Mouse (Mus musculus) hindbrain, embryonic 16.5 days (tissue): Measurements from ENCODE around the gene Zbtb38. TPM values are rescaled to one million over a fixed set of nuclear protein-coding genes. Genes with fewer than 3 reads are reported as not detected.

ENCODE experiments used
- ATAC-seq: fragments of 200-750 bp; cut with Nextera tagmentation; 2 replicates; pipeline ENCODE4 v1.8.0; 2017; ENCODE audit warnings: moderate TSS enrichment, moderate library complexity
- H3K27ac ChIP-seq: fragments of 300-500 bp; sonication (generic); 2 replicates; pipeline ENCODE4 v1.5.1; 2014; ENCODE audit warnings: low read depth, mild to moderate bottlenecking, control low read depth, low read length, moderate library complexity
- H3K27me3 ChIP-seq: fragments of 300-500 bp; sonication (generic); replicated peaks from 2 replicates; pipeline ENCODE4 v1.6.1; 2014; ENCODE audit warnings: low read length; ENCODE audit not compliant: control insufficient read depth, insufficient read depth
- H3K36me3 ChIP-seq: fragments of 300-500 bp; sonication (generic); 2 replicates; pipeline ENCODE4 v1.6.1; 2014; ENCODE audit warnings: mild to moderate bottlenecking, low read length, moderate library complexity, mixed read lengths; ENCODE audit not compliant: control insufficient read depth, insufficient read depth
- H3K4me1 ChIP-seq: fragments of 300-500 bp; sonication (generic); 2 replicates; pipeline ENCODE4 v1.6.1; 2014; ENCODE audit warnings: low read depth, low read length; ENCODE audit not compliant: control insufficient read depth, insufficient read depth
- H3K4me2 ChIP-seq: fragments of 300-500 bp; sonication (generic); 2 replicates; pipeline ENCODE4 v1.6.1; 2014; ENCODE audit warnings: mild to moderate bottlenecking, low read length, control low read depth, moderate library complexity
- H3K4me3 ChIP-seq: fragments of 300-500 bp; sonication (generic); 2 replicates; pipeline ENCODE4 v1.5.1; 2014; ENCODE audit warnings: mild to moderate bottlenecking, low read length, control low read depth, moderate library complexity
- H3K9ac ChIP-seq: fragments of 300-500 bp; sonication (generic); 2 replicates; pipeline ENCODE4 v1.6.1; 2014; ENCODE audit warnings: low read depth, mild to moderate bottlenecking, control low read depth, low read length, moderate library complexity
- H3K9me3 ChIP-seq: fragments of 300-500 bp; sonication (generic); 2 replicates; pipeline ENCODE4 v1.6.1; 2014; ENCODE audit warnings: mild to moderate bottlenecking, low read length, moderate library complexity; ENCODE audit not compliant: control insufficient read depth
- WGBS: fragments of 180-500 bp; shearing (Covaris S2); extraction: QIAGEN DNeasy Blood & Tissue Kit; methylation state at CpG from one replicate; pipeline ENCODE4 v1.1.7; 2014; 5-methylcytosine and 5-hydroxymethylcytosine counted together
- polyA plus RNA-seq: library from polyadenylated mRNA; unstranded; fragments of >200 nt; fragmentation: Nextera tagmentation; extraction: Ambion mirVana; gene quantifications from 2 replicates; pipeline ENCODE4 v1.2.1, GENCODE M21; 2015

Gene Zbtb38
- polyA plus RNA-seq, 1 experiment from 2014 or later = 43.8 TPM

DNA sequence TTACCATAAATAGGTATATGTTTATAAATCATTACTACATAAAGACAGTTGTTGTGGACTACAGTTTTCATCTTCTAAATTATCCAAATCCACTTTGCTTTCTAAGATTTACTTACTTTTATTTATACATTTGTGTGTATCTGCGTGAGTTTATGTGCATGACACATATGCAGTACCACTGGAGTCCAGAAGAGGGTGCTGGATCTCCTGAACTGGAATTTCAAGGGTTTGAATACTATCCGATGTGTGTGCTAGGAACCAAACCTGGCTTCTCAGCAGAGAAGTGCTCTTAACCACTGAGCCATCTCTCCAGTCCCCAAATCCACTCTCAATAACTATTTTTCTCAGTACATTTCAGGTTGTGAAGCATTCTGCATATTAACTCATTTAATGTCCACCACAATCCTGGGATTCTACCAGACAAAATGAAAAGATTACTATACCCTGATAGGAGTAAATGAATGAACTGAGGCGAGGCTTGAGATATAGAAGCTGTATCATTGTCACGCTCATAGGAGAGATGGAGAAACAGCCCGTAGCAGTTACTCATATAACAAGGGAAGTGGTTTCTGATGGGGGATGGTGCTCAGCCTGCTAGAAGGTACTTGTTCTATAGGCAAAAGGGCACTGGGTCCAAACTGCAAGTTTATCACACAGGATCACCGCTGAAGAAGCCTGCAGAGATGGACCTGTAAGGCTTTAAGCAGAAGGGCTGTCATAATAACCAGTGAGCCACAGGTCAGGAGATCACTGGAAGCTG is 53.2 kb downstream of the Zbtb38 start:
- no peak for ATAC-seq
- H3K9ac ChIP-seq = no peak overlapping the region
- no peak overlapping the region for H3K27ac ChIP-seq
- H3K9me3 ChIP-seq = no peaks in the 10 kb centered on the region; the same call in 1 of the 2 replicates
- no peak overlapping the region for H3K4me2 ChIP-seq
- H3K4me1 ChIP-seq = no peaks in the 10 kb centered on the region
- 96% methylated on average over 6 of the region's 6 CpGs for WGBS
- H3K36me3 ChIP-seq = peaks cover 18% of the 10 kb centered on the region
- H3K27me3 ChIP-seq = no peaks in the 10 kb centered on the region
- no peak overlapping the region for H3K4me3 ChIP-seq

DNA sequence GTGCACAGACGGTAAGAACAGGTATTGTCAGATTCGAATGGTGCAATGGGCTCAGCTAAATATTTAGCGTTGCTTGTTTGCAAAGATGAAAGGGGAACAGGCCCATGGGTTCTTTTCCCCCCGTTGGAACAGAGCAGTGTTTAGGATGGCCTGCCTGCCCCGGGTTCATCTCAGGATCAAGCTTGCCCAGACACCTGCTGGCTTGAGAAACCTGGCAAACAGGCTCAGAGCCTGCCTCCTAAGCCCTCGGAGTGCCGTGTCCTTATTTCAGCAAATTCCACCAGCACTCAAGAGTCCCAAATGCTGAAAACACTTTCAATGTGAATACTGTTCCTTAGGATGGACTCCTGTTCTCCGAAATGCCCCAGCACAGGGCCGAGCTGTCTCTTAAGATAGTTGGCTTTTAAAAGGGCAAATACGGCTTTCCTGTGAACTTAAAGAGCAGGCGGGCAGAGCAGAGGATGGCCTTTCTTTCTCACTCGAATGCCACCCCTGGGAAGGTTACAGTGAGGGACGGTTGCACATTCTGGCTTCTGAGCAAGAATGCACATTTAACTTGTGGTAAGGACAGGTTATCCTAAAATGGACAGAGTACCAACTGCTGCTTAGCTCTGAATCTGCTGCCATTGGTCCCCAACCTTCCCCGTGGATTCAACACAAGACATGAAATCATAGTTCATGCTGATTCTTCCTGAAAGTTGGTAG is 55.7 kb downstream of the Zbtb38 start:
- H3K27me3 ChIP-seq = no peaks in the 10 kb centered on the region
- 84% methylated on average over 14 of the region's 14 CpGs for WGBS
- H3K9ac ChIP-seq = no peak overlapping the region
- no peaks in the 10 kb centered on the region; the same call in 1 of the 2 replicates for H3K9me3 ChIP-seq
- no peak overlapping the region for H3K4me3 ChIP-seq
- H3K36me3 ChIP-seq = peaks cover 18% of the 10 kb centered on the region
- H3K27ac ChIP-seq = no peak overlapping the region
- H3K4me2 ChIP-seq = no peak overlapping the region
- no peaks in the 10 kb centered on the region for H3K4me1 ChIP-seq
- no peak for ATAC-seq

DNA sequence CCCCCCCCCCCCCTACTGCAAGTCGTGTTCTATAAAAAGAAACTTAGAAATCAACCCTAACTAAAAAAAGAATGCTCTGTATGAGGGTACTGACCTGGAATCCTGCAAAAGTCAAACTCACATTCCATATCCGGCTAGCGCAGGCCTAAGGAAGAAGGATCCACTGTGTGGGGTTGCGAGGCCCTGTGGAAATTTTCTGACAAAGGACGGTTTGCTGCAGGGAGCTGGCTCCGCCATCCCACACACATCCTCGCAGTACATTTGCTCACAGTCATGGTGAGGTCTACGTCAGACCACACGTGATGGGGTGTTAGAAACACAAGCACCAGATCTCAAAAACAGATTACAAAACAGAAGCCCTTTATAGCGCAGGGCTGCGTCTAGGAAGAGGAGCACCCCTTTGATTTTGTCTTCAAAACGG is 56.5 kb downstream of the Zbtb38 start:
- H3K4me2 ChIP-seq = no peak overlapping the region
- no peaks in the 10 kb centered on the region for H3K4me1 ChIP-seq
- no peak overlapping the region for H3K27ac ChIP-seq
- no peak overlapping the region for H3K9ac ChIP-seq
- no peaks in the 10 kb centered on the region; the same call in 1 of the 2 replicates for H3K9me3 ChIP-seq
- peaks cover 15% of the 10 kb centered on the region for H3K36me3 ChIP-seq
- no peak overlapping the region for H3K4me3 ChIP-seq
- 84% methylated on average over 12 of the region's 12 CpGs for WGBS
- no peak for ATAC-seq
- no peaks in the 10 kb centered on the region for H3K27me3 ChIP-seq

DNA sequence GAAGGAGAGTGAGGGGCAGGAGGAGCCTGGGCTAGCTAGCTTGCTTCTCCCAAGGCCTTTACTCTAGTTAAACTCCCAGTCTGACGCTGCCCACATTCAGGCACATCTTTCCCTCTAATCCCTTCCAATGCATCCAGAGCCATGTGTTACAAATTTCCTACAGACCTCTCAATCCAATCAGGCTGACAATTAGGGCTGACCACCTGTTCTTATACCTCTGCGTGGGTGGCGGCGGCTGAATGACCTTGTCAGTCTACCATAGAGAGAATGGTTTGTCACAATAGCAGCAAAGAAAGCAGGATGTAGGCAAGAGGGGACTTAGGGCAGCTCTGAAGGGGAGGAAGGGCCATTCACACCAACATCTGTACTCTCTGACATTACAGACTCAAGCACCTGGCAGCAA is 62.2 kb downstream of the Zbtb38 start:
- Histone ChIP-seq H3K4me1 (no peaks in the 10 kb centered on the region), H3K36me3 (peaks cover 19% of the 10 kb centered on the region), H3K27ac (no peak overlapping the region), H3K4me2 (no peak overlapping the region), H3K27me3 (no peaks in the 10 kb centered on the region), H3K9ac (no peak overlapping the region), H3K9me3 (no peaks in the 10 kb centered on the region), H3K4me3 (no peak overlapping the region)
- ATAC-seq = no peak
- 71% methylated on average over 4 of the region's 4 CpGs for WGBS

DNA sequence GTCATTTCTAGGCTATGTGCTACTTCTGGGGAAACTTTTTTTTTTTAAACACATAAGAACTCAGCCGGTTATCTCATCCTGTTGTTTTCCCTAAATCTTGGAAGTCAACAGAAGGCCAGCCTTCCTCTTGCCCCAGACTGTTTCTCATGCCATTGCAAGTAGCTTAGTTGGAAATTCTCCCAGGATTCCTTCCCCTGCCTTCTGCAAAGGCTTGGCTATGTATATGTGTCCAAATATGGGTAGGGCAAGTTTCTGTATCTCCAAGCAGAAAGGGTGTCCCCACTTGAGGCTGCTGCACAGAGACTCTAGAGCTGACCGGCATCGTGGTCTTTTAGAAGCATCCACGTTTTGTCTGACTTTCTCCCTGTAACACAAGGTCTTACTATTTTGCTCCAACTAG is 63.6 kb downstream of the Zbtb38 start:
- WGBS = 97% methylated on average over 4 of the region's 4 CpGs
- H3K4me1 ChIP-seq = no peaks in the 10 kb centered on the region
- H3K9me3 ChIP-seq = no peaks in the 10 kb centered on the region
- H3K27ac ChIP-seq = no peak overlapping the region
- no peaks in the 10 kb centered on the region for H3K27me3 ChIP-seq
- H3K4me3 ChIP-seq = no peak overlapping the region
- H3K36me3 ChIP-seq = peaks cover 22% of the 10 kb centered on the region
- ATAC-seq = no peak
- H3K9ac ChIP-seq = no peak overlapping the region
- no peak overlapping the region for H3K4me2 ChIP-seq

DNA sequence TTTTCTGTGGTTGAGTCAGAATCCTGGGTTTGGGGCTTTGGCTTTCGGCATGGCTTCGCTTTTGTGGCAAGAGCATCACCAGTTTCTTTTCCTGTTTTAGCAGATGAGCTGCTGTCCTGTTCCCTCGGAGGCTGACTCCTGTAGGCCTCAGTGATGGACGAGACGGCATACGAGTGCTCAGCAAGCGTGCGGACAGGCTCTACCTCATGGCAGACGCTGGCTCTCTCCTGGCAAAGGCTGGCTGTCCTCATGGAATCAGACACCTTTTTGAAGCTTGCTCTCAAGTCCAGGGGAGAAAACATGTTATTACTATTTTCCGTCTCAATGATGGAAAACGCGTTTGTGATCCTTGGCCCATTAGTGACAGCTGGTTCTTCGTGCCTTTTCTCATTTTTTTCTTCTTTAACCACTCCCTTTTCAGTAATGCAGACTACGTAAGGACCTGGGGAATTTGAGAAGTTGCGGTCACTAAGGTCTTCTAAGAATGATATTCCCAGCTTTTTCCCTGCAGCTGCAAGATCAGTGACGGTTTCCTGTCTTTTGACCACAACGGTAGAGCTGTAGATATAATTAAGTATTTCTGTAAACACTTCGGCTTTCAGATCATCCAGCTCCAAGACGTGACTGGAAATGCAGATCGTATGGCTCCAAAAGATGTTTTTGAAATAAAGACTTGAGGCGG is 64.3 kb downstream of the Zbtb38 start:
- no peaks in the 10 kb centered on the region for H3K27me3 ChIP-seq
- H3K4me3 ChIP-seq = no peak overlapping the region
- no peak overlapping the region for H3K9ac ChIP-seq
- H3K4me2 ChIP-seq = no peak overlapping the region
- H3K27ac ChIP-seq = no peak overlapping the region
- ATAC-seq = no peak
- H3K36me3 ChIP-seq = peaks cover 22% of the 10 kb centered on the region
- no peaks in the 10 kb centered on the region for H3K4me1 ChIP-seq
- WGBS = 87% methylated on average over 21 of the region's 21 CpGs
- no peaks in the 10 kb centered on the region for H3K9me3 ChIP-seq

DNA sequence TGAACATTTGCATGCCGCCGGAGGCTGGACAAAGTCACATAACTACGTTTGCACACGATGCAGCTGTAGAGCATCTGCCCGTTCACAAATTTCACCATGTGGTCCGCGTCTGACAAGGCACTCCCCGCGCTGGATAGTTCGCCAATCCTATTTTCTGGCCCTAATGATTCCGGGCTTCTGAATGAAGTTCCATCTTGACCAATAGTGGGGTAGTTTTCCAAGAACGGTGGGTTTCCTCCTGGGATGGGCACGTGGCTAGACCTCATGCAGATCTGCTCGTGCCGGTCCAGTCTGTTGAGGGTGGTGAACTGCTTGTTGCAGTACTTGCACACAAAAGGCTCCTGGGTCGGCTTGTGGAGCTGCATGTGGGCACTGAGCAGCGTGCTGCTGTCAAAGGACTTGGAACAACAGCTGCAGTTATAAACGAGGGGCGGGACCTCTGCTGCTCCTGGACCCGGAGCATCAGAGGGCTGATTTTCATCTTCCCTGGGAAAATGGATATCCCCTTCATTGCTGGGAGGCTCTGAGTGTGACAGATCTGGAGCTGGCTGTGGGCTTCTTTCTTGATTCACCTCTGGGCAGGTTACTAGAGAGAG is 64.9 kb downstream of the Zbtb38 start:
- peaks cover 22% of the 10 kb centered on the region for H3K36me3 ChIP-seq
- H3K9ac ChIP-seq = no peak overlapping the region
- no peak for ATAC-seq
- no peak overlapping the region for H3K27ac ChIP-seq
- H3K9me3 ChIP-seq = no peaks in the 10 kb centered on the region
- H3K4me2 ChIP-seq = no peak overlapping the region
- WGBS = 81% methylated on average over 20 of the region's 20 CpGs
- no peaks in the 10 kb centered on the region for H3K4me1 ChIP-seq
- no peaks in the 10 kb centered on the region for H3K27me3 ChIP-seq
- no peak overlapping the region for H3K4me3 ChIP-seq

DNA sequence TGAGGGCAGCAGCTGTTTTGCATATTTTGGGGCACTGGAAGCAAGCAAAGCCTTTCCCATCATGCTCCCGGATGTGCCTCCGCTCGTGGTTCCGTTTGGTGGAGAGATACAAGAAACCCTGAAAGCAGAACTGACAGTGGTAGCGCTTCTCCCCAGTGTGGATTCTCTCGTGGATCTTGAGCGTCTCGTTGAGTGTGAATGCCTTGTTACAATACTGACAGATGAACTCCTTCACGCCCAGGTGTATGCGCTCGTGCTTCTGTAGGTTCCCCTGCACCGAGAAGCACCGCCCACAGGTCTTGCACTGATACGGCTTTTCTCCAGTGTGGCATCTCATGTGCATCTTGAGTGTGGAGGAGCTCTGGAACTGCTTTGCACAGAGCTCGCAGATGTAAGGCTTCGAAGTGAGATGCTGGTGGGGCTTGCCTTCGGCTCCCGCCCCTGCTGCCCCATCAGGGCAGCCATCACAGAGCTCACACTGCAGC is 67.0 kb downstream of the Zbtb38 start:
- Histone ChIP-seq H3K27ac (no peak overlapping the region), H3K9ac (no peak overlapping the region), H3K36me3 (peaks cover 22% of the 10 kb centered on the region), H3K4me3 (no peak overlapping the region), H3K4me2 (no peak overlapping the region), H3K9me3 (no peaks in the 10 kb centered on the region), H3K4me1 (no peaks in the 10 kb centered on the region), H3K27me3 (no peaks in the 10 kb centered on the region)
- WGBS = 92% methylated on average over 18 of the region's 18 CpGs
- ATAC-seq = no peak
